Mouse (Mus musculus): ENCODE measurements around the gene Tnrc6c. TPM values are rescaled to one million over a fixed set of nuclear protein-coding genes. Genes with fewer than 3 reads are reported as not detected.

Gene Tnrc6c
- polyA plus RNA-seq, 1 experiment from 2014 or later, result 6.0 TPM

GRCm38 (mm10) chr11:117628312-117628779 is 25.7 kb upstream of the Tnrc6c start:
- 7% methylated on average over 9 of the region's 9 CpGs for WGBS
- H3K36me3 ChIP-seq (ENCODE audit: control insufficient read depth, insufficient read depth, low read length), result no peaks in the 10 kb centered on the region
- H3K4me3 ChIP-seq (ENCODE audit: low read depth, low read length), result no peak overlapping the region
- H3K27ac ChIP-seq (replicated peaks), result no peak overlapping the region
- no peaks in the 10 kb centered on the region for H3K9me3 ChIP-seq (ENCODE audit: control insufficient read depth, low read length)
- TF ChIP-seq CTCF (IDR thresholded peaks at IDR 0.05; ENCODE audit: low read depth) (no peak), EP300 (optimal IDR thresholded peaks at IDR 0.05) (no peak)
- no peaks in the 10 kb centered on the region for H3K27me3 ChIP-seq (ENCODE audit: control insufficient read depth, insufficient read depth, low read length)
- no peak overlapping the region for H3K4me2 ChIP-seq (replicated peaks; ENCODE audit: low read depth)
- peak; percentile 34 for DNase-seq (ENCODE audit: low spot score)
- no peaks in the 10 kb centered on the region for H3K4me1 ChIP-seq (replicated peaks; ENCODE audit: control insufficient read depth, insufficient read depth)
- H3K9ac ChIP-seq (ENCODE audit: low read length), result no peak overlapping the region
- ATAC-seq (ENCODE audit: low FRiP score, low TSS enrichment), result peak; percentile 38; the same call in 1 of the 2 replicates

- no peak overlapping the region for H3K4me2 ChIP-seq (replicated peaks; ENCODE audit: low read depth)
- no peak overlapping the region for H3K4me3 ChIP-seq (ENCODE audit: low read depth, low read length)
- no peaks in the 10 kb centered on the region for H3K9me3 ChIP-seq (ENCODE audit: control insufficient read depth, low read length)
- ATAC-seq (ENCODE audit: low FRiP score, low TSS enrichment) (no peak), DNase-seq (ENCODE audit: low spot score) (no peak)
- no peak overlapping the region for H3K27ac ChIP-seq (replicated peaks)
- no peak for TF ChIP-seq CTCF (IDR thresholded peaks at IDR 0.05; ENCODE audit: low read depth)
- TF ChIP-seq EP300 (optimal IDR thresholded peaks at IDR 0.05), result no peak
- no peaks in the 10 kb centered on the region for H3K36me3 ChIP-seq (ENCODE audit: control insufficient read depth, insufficient read depth, low read length)
- H3K9ac ChIP-seq (ENCODE audit: low read length), result no peak overlapping the region
- no peaks in the 10 kb centered on the region for H3K4me1 ChIP-seq (replicated peaks; ENCODE audit: control insufficient read depth, insufficient read depth)
- no peaks in the 10 kb centered on the region for H3K27me3 ChIP-seq (ENCODE audit: control insufficient read depth, insufficient read depth, low read length)
- 74% methylated on average over 2 of the region's 2 CpGs for WGBS
Observed at GRCm38 (mm10) chr11:117629865-117630264, 24.2 kb upstream of the Tnrc6c start.

- H3K4me2 ChIP-seq (replicated peaks; ENCODE audit: low read depth), result no peak overlapping the region
- no peak for ATAC-seq (ENCODE audit: low FRiP score, low TSS enrichment)
- DNase-seq (ENCODE audit: low spot score), result no peak
- H3K9me3 ChIP-seq (ENCODE audit: control insufficient read depth, low read length), result no peaks in the 10 kb centered on the region
- H3K9ac ChIP-seq (ENCODE audit: low read length), result no peak overlapping the region
- no peaks in the 10 kb centered on the region for H3K27me3 ChIP-seq (ENCODE audit: control insufficient read depth, insufficient read depth, low read length)
- no peaks in the 10 kb centered on the region for H3K36me3 ChIP-seq (ENCODE audit: control insufficient read depth, insufficient read depth, low read length)
- TF ChIP-seq EP300 (optimal IDR thresholded peaks at IDR 0.05) (no peak), CTCF (IDR thresholded peaks at IDR 0.05; ENCODE audit: low read depth) (no peak)
- 94% methylated on average over 9 of the region's 11 CpGs for WGBS
- no peak overlapping the region for H3K27ac ChIP-seq (replicated peaks)
- no peaks in the 10 kb centered on the region for H3K4me1 ChIP-seq (replicated peaks; ENCODE audit: control insufficient read depth, insufficient read depth)
- no peak overlapping the region for H3K4me3 ChIP-seq (ENCODE audit: low read depth, low read length)
Observed at GRCm38 (mm10) chr11:117630868-117631565, 23.1 kb upstream of the Tnrc6c start.

GRCm38 (mm10) chr11:117633310-117633709 is 20.8 kb upstream of the Tnrc6c start:
- ATAC-seq (ENCODE audit: low FRiP score, low TSS enrichment), result no peak

GRCm38 (mm10) chr11:117638386-117638785 is 15.7 kb upstream of the Tnrc6c start:
- TF ChIP-seq EP300 (optimal IDR thresholded peaks at IDR 0.05) (no peak), CTCF (IDR thresholded peaks at IDR 0.05; ENCODE audit: low read depth) (no peak)
- Histone ChIP-seq H3K27me3 (ENCODE audit: control insufficient read depth, insufficient read depth, low read length) (no peaks in the 10 kb centered on the region), H3K4me1 (replicated peaks; ENCODE audit: control insufficient read depth, insufficient read depth) (no peaks in the 10 kb centered on the region), H3K9me3 (ENCODE audit: control insufficient read depth, low read length) (no peaks in the 10 kb centered on the region), H3K36me3 (ENCODE audit: control insufficient read depth, insufficient read depth, low read length) (no peaks in the 10 kb centered on the region), H3K27ac (replicated peaks) (no peak overlapping the region), H3K9ac (ENCODE audit: low read length) (no peak overlapping the region), H3K4me2 (replicated peaks; ENCODE audit: low read depth) (no peak overlapping the region), H3K4me3 (ENCODE audit: low read depth, low read length) (no peak overlapping the region)
- ATAC-seq (ENCODE audit: low FRiP score, low TSS enrichment) (no peak), DNase-seq (ENCODE audit: low spot score) (no peak)
- WGBS, result 64% methylated on average over 7 of the region's 7 CpGs

More at GRCm38 (mm10) chr11:117633310-117633709, 20.8 kb upstream of the Tnrc6c start:
- DNase-seq (ENCODE audit: low spot score), result no peak
- no peaks in the 10 kb centered on the region for H3K9me3 ChIP-seq (ENCODE audit: control insufficient read depth, low read length)
- no peaks in the 10 kb centered on the region for H3K27me3 ChIP-seq (ENCODE audit: control insufficient read depth, insufficient read depth, low read length)
- no peak overlapping the region for H3K4me2 ChIP-seq (replicated peaks; ENCODE audit: low read depth)
- no peaks in the 10 kb centered on the region for H3K36me3 ChIP-seq (ENCODE audit: control insufficient read depth, insufficient read depth, low read length)
- no peaks in the 10 kb centered on the region for H3K4me1 ChIP-seq (replicated peaks; ENCODE audit: control insufficient read depth, insufficient read depth)
- H3K4me3 ChIP-seq (ENCODE audit: low read depth, low read length), result no peak overlapping the region
- TF ChIP-seq CTCF (IDR thresholded peaks at IDR 0.05; ENCODE audit: low read depth), result no peak
- TF ChIP-seq EP300 (optimal IDR thresholded peaks at IDR 0.05), result no peak
- WGBS, result 89% methylated on average over 3 of the region's 3 CpGs
- no peak overlapping the region for H3K27ac ChIP-seq (replicated peaks)
- no peak overlapping the region for H3K9ac ChIP-seq (ENCODE audit: low read length)

GRCm38 (mm10) chr11:117638809-117639208 is 15.3 kb upstream of the Tnrc6c start:
- ATAC-seq (ENCODE audit: low FRiP score, low TSS enrichment) (no peak), DNase-seq (ENCODE audit: low spot score) (no peak)
- WGBS, result 53% methylated on average over 11 of the region's 11 CpGs
- no peaks in the 10 kb centered on the region for H3K36me3 ChIP-seq (ENCODE audit: control insufficient read depth, insufficient read depth, low read length)
- H3K4me1 ChIP-seq (replicated peaks; ENCODE audit: control insufficient read depth, insufficient read depth), result no peaks in the 10 kb centered on the region
- H3K27ac ChIP-seq (replicated peaks), result no peak overlapping the region
- no peak overlapping the region for H3K9ac ChIP-seq (ENCODE audit: low read length)
- H3K9me3 ChIP-seq (ENCODE audit: control insufficient read depth, low read length), result no peaks in the 10 kb centered on the region
- no peak overlapping the region for H3K4me2 ChIP-seq (replicated peaks; ENCODE audit: low read depth)
- H3K27me3 ChIP-seq (ENCODE audit: control insufficient read depth, insufficient read depth, low read length), result no peaks in the 10 kb centered on the region
- no peak overlapping the region for H3K4me3 ChIP-seq (ENCODE audit: low read depth, low read length)
- TF ChIP-seq CTCF (IDR thresholded peaks at IDR 0.05; ENCODE audit: low read depth), result no peak
- no peak for TF ChIP-seq EP300 (optimal IDR thresholded peaks at IDR 0.05)
